Mouse (Mus musculus) gastrocnemius, adult 8-10 months (tissue): Measurements from ENCODE around the gene Magi2. TPM values are rescaled to one million over a fixed set of nuclear protein-coding genes. Genes with fewer than 3 reads are reported as not detected.

Source experiments
- DNase-seq, 2 experiments: peaks; one replicate each; pipeline ENCODE4 v3.0.0; 2022; ENCODE audit warnings: low spot score in 2 of 2
- total RNA-seq, 4 experiments: library from RNA; stranded (reverse); gene quantifications; 2 replicates each; pipeline ENCODE4 v1.2.4; 2022

The Magi2 gene
- total RNA-seq, 4 experiments from 2014 or later, result 0.70 to 1.4 (median 0.88) TPM

DNA sequence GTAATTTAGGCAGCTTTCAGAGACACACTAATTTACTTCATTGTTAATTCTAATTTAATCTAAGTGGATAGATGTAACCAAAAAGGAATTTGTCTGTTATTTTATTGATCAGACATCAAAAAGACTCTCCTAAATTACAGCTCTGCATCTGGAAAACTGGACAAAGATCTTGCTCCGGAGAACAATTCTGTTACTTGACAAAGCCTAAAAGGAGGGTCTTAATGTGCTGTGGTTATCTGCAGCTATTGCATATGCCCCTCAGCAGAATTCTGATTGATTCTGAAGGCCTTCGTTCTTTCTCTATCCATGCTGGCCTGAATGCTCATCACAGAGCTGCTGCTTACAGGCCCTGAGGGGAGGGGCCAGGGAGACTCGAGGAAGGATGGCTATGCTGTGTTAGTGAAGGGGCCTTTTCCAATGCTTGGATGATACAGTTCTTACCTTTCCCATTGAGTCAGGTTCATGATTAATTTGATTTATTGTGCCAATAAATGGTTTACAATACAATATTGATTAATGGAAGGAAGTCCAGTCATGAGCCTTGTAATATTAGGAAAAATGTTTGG is 842.2 kb downstream of the Magi2 start:
- no peak for DNase-seq

GRCm38 (mm10) chr5:20074101-20074500 is 847.3 kb downstream of the Magi2 start:
- no peak for DNase-seq

DNA sequence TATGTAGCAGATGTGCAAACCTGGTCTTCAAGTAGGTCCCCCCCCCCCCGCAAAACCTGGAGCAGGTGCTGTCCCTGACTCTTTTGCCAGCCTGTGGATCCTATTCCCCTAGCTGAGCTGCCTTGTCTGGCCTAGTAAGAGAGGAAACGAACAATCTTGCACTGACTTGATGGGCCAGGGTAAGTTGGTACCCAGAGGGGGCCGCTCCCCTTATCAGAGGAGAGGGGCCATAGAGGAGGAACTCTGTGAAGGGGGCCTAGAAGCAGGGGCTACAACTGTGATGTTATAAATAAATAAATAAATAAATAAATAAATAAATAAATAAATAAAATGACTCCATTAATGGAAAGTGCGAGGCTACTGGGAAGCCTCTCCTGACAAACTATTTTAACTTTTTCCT is 848.0 kb downstream of the Magi2 start:
- no peak for DNase-seq

- DNase-seq, result no peak
Measured at GRCm38 (mm10) chr5:20078931-20079330, 852.1 kb downstream of the Magi2 start.

DNA sequence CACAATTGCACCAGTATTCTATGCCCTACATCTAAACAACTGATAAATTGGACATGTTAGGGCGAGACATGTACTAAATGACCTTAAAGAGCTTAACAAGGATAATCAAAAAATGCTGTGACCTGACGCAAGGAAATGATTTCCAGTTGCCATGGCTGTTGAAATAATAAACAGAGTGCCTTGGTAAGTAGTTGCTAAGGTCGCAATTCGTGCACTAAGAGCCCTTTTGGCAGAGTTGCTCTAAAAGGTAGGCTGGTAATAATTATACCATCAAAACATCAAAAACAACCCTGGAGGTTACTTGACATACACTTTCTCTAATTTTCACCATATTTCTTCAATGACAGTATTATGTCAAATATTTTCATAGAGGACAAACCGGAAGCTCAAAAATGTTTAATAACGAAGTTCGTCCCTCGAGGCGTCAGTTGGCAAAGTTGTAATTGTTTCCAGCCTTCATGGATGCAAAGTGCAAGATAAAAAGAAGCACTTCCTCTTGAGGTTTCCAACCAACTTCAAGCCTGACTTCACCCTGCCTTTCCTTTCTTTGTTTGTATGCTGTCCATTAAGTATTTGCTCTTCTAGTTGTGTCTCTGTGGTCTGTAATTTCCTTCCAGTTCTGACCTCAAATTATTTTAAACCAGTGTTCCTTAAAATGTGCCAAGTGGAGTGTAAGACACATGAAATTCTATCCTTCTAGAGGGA is 853.9 kb downstream of the Magi2 start:
- no peak for DNase-seq

- no peak for DNase-seq
Measured at GRCm38 (mm10) chr5:20082368-20082767, 855.5 kb downstream of the Magi2 start.

DNA sequence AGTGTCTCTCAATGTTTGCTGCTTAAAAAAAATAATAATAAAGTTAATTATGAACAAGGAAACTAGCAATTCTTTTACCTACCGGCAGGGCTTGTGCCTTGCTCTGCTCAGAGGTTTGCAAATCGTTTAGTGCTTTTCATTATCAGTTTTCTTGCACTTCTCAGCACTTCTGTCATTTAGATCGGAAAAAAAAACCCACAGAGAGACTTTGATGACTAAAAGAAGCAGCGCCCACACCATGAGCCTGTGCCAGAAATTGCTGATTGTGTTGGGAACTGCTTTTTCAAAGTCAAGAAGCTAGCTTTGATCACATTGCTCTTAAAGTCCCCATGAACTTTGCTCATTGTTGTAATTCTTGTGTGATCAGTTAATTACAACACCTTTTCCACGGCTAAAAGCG is 860.2 kb downstream of the Magi2 start:
- no peak for DNase-seq

DNA sequence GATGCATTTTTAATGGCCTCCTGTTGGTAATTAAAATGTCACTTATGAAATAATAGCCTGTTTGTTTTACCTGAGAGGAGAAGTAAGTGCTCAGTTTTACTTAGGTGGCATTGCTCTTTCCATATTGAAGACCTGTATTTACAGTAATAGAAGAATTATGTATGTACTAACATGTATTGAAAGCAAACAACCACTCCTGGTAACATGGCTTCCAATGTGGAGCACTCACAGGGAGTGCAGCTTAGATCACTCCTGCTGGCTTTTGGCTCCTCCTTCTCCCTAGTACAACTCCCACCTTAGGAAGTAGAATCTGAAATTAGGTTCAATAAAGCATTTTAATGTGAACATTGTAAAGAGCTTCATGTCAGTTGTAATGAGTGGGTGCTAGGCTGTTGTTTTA is 877.0 kb downstream of the Magi2 start:
- no peak for DNase-seq

DNA sequence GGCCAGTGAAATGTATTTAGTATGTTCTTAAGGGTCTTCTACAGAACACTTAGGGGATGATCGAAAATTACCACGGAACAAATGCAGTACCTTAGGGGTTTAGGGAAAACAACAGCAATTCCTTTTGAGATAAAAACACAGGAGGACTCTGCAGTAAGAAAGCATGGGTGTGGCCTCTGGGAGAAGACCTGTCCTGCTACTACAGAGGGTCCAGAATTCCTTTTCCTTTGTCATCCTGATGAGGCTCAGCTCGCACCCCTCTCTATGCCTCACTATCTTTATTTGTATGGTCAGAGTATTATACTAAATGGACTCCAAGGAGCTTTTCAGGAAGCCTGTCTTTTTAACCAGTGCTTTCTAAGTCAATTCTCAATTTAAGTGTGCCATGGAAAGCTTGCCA is 877.7 kb downstream of the Magi2 start:
- no peak for DNase-seq

DNA sequence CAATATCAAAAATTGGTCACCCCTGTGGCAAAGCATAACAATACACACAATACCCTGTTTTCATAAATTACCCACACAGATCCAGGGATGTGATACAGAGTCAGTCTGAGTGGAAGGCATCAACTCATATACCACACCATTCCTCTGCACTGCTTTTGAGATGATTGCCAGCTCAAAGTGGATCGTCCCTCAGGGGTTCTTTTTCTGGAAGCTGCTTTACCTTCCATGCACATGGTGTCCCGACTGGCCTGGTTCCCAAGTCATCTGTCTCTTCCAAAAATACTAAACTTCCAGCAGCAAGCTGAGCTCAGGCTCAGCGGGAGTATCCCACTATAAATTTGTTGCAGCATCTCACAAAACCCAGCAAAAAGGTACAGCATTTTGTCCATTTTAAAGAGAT is 882.7 kb downstream of the Magi2 start:
- DNase-seq, result no peak

DNA sequence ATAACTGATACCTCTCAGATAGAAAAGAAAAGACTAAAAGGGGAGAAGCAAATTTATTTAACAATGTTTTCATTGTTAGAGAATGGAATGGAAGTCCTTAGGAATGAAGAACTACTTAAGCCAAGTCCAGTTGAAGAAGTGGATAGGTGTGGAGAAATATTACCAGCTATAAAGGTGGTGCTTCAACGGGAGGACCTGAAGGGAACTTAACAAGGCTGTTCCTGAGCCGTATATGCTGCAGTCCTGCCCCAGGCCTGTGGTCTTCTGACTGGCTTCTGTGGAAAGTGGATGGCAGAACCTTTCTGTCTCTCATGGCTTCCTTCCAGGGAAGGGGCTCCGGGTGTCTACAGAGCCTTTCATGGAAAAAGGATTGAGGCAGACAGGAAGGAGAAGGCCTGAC is 890.3 kb downstream of the Magi2 start:
- DNase-seq, result no peak

DNA sequence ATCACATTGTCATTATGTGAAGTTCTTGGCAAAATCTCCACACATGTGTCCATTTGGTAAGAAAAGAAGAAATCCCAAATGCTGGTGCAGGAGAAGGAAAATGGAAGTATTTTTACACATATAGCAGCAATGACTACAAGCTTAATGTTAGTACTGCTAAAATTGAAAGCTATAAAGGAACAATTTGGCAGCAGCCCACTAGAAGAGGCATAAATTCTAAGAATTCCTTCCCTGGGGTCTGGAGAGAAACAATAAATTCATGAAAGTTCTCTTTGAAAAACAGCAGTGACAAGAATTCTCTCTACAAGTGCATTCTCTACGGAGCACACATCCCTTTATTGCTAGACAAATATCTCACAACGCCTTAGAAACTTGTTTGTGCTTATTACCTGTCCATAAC is 913.4 kb downstream of the Magi2 start:
- DNase-seq, result no peak

GRCm38 (mm10) chr5:20140662-20141444 is 914.0 kb downstream of the Magi2 start:
- no peak for DNase-seq

- no peak for DNase-seq
Measured at GRCm38 (mm10) chr5:20153359-20154125, 926.7 kb downstream of the Magi2 start.

GRCm38 (mm10) chr5:20196765-20197164 is 969.9 kb downstream of the Magi2 start:
- no peak for DNase-seq

- no peak for DNase-seq
Measured at GRCm38 (mm10) chr5:20197395-20197794, 970.6 kb downstream of the Magi2 start.

DNA sequence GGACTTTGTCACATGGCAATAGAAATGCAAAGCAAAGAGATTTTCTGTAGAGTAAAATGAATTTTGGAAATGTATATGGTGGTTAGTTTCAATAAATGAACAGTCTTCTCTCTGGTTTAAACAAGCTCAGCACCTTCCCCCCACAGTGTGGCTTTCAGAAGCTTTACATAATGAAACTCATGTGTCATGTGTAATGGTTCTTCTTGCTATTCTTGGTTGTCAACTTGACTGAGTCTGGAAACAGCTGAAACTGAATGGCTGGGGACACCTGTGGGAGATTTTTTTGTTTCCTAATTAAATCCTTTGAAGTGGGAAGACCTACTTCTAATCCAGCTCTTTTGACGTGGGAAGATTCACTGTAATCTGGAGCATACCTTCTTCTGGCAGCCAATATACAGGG is 974.5 kb downstream of the Magi2 start:
- no peak for DNase-seq

- no peak for DNase-seq
Measured at GRCm38 (mm10) chr5:20208110-20208509, 981.3 kb downstream of the Magi2 start.

GRCm38 (mm10) chr5:20213299-20213698 is 986.5 kb downstream of the Magi2 start:
- DNase-seq, result no peak

GRCm38 (mm10) chr5:20226471-20227210 is 999.8 kb downstream of the Magi2 start:
- DNase-seq, result no peak
